Mouse (Mus musculus) intestine, embryonic 14.5 days (tissue): ENCODE measurements at regions not wholly inside any gene's neighbourhood (a gene's known extent, or its start where the extent isn't known, plus 50 kb on each side); places are given as distances from the start of the nearest gene placed in this dataset.

Experiments used
- ATAC-seq: fragments of 200-750 bp; cut with Nextera tagmentation; replicated peaks from 2 replicates; pipeline ENCODE4 v1.8.0; 2017; ENCODE audit warnings: low read depth, moderate number of reproducible peaks, moderate TSS enrichment, moderate library complexity; ENCODE audit not compliant: low FRiP score, low TSS enrichment
- DNase-seq: peaks from one replicate; pipeline ENCODE4 v3.0.0-alpha.2; 2018; ENCODE audit warnings: low spot score
- H3K27ac ChIP-seq: fragments of 300-500 bp; sonication (generic); 2 replicates; pipeline ENCODE4 v1.5.1; 2014; ENCODE audit warnings: low read depth, mild to moderate bottlenecking, control low read depth
- H3K27me3 ChIP-seq: fragments of 300-500 bp; sonication (generic); replicated peaks from 2 replicates; pipeline ENCODE4 v1.6.1; 2014; ENCODE audit warnings: low read length, control low read depth; ENCODE audit not compliant: control insufficient read depth, insufficient read depth
- H3K36me3 ChIP-seq: fragments of 300-500 bp; sonication (generic); 2 replicates; pipeline ENCODE4 v1.6.1; 2014; ENCODE audit warnings: low read length, control low read depth; ENCODE audit not compliant: control insufficient read depth, insufficient read depth
- H3K4me1 ChIP-seq: fragments of 300-500 bp; sonication (generic); replicated peaks from 2 replicates; pipeline ENCODE4 v1.6.1; 2014; ENCODE audit warnings: low read length, control low read depth, mixed read lengths; ENCODE audit not compliant: control insufficient read depth, insufficient read depth
- H3K4me2 ChIP-seq: fragments of 300-500 bp; sonication (generic); 2 replicates; pipeline ENCODE4 v1.6.1; 2014; ENCODE audit warnings: low read length
- H3K4me3 ChIP-seq: fragments of 300-500 bp; sonication (generic); 2 replicates; pipeline ENCODE4 v1.5.1; 2014; ENCODE audit warnings: low read depth, low read length, control low read depth, mixed read lengths
- H3K9ac ChIP-seq: fragments of 300-500 bp; sonication (generic); 2 replicates; pipeline ENCODE4 v1.6.1; 2014; ENCODE audit warnings: mild to moderate bottlenecking, low read length
- H3K9me3 ChIP-seq: fragments of 300-500 bp; sonication (generic); 2 replicates; pipeline ENCODE4 v1.6.1; 2016; ENCODE audit warnings: low read length, control low read depth; ENCODE audit not compliant: control insufficient read depth
- WGBS: fragments of 180-500 bp; shearing (Covaris S2); extraction: QIAGEN DNeasy Blood & Tissue Kit; methylation state at CpG from one replicate; pipeline ENCODE4 v1.1.7; 2014; 5-methylcytosine and 5-hydroxymethylcytosine counted together

DNA sequence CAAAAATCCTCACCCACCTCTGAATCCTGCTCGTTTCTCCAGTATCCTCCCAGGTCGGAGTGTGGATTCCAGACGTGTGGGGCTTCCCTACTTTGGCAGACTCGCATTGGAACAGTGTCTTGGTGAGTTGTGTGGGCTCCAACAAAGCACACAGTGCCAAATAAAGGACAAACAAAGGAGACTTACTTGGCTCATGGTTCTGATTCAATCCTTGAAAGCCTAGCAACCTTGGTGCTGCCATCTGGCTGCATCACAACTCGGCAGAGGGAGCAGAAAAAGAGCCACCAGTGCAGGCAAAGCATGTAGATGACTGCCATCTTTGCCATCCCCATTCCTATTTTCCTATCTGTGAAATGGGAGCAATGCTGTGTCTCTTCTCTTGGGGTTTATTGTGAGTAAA, 64.0 kb downstream of the Il9r start:
- Histone ChIP-seq H3K27me3 (no peaks in the 10 kb centered on the region), H3K27ac (no peak overlapping the region), H3K4me2 (no peak overlapping the region), H3K36me3 (no peaks in the 10 kb centered on the region), H3K9ac (no peak overlapping the region), H3K4me1 (peaks cover 10% of the 10 kb centered on the region), H3K9me3 (no peaks in the 10 kb centered on the region), H3K4me3 (no peak overlapping the region)
- DNase-seq: no peak
- 76% methylated on average over 5 of the region's 5 CpGs for WGBS
- no peak for ATAC-seq

DNA sequence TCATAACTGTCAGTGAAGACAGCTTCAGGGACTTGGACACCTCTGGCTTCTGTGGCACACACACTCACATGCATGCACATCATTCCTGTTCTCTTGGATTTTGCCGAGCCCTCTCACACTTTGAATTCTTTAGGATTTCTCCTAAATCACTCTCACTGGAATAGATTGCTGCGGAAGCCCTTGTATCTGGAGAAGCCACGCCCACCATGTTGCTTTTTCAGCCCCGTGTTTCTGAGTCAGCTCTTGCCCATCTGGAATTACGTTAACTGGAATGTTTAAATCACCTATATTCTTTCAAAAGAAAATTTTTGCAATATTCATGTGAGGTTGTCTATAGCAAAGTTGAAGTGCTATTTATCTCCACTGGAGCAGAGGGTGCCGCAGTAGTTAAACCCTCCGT, 66.1 kb downstream of the Il9r start:
- H3K4me1 ChIP-seq: peaks cover 10% of the 10 kb centered on the region
- no peak overlapping the region for H3K4me2 ChIP-seq
- no peaks in the 10 kb centered on the region for H3K36me3 ChIP-seq
- no peak overlapping the region for H3K9ac ChIP-seq
- no peaks in the 10 kb centered on the region for H3K9me3 ChIP-seq
- H3K27me3 ChIP-seq: no peaks in the 10 kb centered on the region
- DNase-seq (no peak), ATAC-seq (no peak)
- H3K27ac ChIP-seq: no peak overlapping the region
- 71% methylated on average over 7 of the region's 7 CpGs for WGBS
- H3K4me3 ChIP-seq: no peak overlapping the region

DNA sequence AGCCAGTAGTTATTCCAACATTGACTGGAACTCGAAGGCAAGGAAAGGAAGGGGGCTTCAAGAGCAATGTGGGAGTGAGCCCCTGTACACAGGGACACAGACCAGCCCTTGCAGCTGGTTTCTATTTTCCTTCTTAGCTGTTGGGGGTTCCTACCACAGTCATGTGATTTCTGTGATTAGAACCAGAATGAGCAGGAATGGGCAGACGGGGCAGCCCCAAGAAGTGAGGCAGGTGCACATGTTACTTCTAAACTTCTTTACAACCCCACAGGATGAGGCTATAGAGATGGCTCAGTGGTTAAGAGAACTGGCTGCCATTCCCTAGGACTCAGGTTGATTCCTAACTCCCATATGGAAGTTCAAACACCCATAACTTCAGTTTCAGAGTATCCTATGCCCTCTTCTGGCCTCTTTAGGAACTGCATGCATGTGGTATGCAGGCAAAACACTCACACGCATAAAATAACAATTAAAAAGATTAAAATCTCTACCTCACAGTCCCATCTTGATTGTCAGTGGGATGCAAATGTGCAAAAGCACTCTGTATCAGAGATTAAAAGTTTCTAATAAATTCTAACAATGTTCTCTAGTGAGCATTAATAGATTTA, 68.0 kb downstream of the Il9r start:
- 87% methylated on average over 3 of the region's 3 CpGs for WGBS
- Histone ChIP-seq H3K9me3 (no peaks in the 10 kb centered on the region), H3K9ac (no peak overlapping the region), H3K4me2 (no peak overlapping the region), H3K27me3 (no peaks in the 10 kb centered on the region), H3K4me1 (no peaks in the 10 kb centered on the region), H3K4me3 (no peak overlapping the region), H3K36me3 (no peaks in the 10 kb centered on the region), H3K27ac (no peak overlapping the region)
- ATAC-seq (no peak), DNase-seq (no peak)

DNA sequence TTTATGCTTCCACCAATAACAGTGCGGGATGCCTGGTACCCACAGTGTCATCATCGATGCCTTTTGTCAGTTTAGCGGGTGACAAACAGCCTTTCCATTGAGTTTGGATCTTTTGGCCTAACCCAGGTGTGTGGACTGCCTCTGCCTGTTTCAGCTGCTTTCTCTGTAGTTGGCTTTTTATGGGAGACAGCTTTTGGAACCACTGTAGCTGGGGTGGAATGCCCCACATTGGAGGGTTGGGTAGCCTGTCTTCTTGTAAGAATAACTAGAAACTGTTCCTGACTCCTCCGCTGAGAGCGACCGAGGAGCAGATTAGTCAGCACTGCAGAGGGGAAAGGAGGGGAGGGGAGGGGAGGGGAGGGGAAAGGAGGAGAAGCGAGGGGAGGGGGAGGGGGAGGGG, 71.5 kb downstream of the Il9r start:
- H3K9ac ChIP-seq: no peak overlapping the region
- DNase-seq (no peak), ATAC-seq (no peak)
- no peak overlapping the region for H3K27ac ChIP-seq
- H3K27me3 ChIP-seq: no peaks in the 10 kb centered on the region
- H3K4me1 ChIP-seq: no peaks in the 10 kb centered on the region
- H3K4me3 ChIP-seq: no peak overlapping the region
- no peaks in the 10 kb centered on the region for H3K9me3 ChIP-seq
- 65% methylated on average over 7 of the region's 7 CpGs for WGBS
- H3K36me3 ChIP-seq: no peaks in the 10 kb centered on the region
- H3K4me2 ChIP-seq: no peak overlapping the region

DNA sequence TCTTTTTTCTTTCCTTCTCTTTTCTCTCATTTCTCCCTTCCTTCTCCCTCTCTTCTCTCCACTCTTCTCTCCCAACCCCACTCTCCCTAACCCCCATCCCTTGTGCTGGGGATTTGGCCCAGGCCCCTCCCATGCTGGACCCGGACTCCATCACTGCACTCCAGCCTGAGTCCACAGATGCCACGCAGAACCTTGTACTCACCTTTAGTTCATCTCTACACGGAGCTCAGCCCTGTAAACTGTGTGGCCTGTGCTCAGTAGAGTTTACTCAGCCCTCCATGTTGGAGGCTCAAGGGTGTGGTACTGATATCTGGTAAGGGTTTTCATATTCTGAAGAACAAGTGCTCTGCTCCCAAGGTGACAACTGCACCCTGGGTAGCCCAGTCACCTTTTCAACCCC, 72.1 kb downstream of the Il9r start:
- DNase-seq (no peak), ATAC-seq (no peak)
- no peaks in the 10 kb centered on the region for H3K9me3 ChIP-seq
- no peaks in the 10 kb centered on the region for H3K36me3 ChIP-seq
- WGBS: 76% methylated on average over 3 of the region's 3 CpGs
- H3K4me3 ChIP-seq: no peak overlapping the region
- H3K4me2 ChIP-seq: no peak overlapping the region
- no peak overlapping the region for H3K9ac ChIP-seq
- H3K27ac ChIP-seq: no peak overlapping the region
- H3K27me3 ChIP-seq: no peaks in the 10 kb centered on the region
- H3K4me1 ChIP-seq: no peaks in the 10 kb centered on the region

DNA sequence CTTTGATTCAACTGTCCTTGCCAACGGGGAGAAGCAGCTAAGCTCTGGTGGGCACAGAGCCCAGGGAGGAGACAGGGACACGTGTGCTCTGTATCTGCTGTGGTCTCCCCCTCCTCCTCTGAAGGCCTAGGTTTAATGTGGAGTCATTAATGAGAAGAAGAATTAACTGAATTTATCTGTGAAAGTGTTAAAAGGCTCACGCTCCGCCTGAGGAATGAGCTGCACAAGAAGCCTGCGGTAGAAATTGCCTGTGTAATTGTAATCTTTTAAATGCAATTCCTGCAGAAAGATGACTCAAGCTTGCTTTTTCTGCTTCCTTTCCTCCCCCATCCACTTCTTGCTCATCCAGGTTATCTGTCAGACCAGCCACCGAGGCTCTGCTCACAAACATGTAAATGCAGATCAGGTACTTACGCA, 72.7 kb downstream of the Il9r start:
- no peak for DNase-seq
- H3K4me1 ChIP-seq: no peaks in the 10 kb centered on the region
- H3K9me3 ChIP-seq: no peaks in the 10 kb centered on the region
- ATAC-seq: no peak
- H3K27me3 ChIP-seq: no peaks in the 10 kb centered on the region
- H3K36me3 ChIP-seq: no peaks in the 10 kb centered on the region
- 62% methylated on average over 7 of the region's 7 CpGs for WGBS
- H3K4me3 ChIP-seq: no peak overlapping the region
- no peak overlapping the region for H3K9ac ChIP-seq
- no peak overlapping the region for H3K27ac ChIP-seq
- H3K4me2 ChIP-seq: no peak overlapping the region

DNA sequence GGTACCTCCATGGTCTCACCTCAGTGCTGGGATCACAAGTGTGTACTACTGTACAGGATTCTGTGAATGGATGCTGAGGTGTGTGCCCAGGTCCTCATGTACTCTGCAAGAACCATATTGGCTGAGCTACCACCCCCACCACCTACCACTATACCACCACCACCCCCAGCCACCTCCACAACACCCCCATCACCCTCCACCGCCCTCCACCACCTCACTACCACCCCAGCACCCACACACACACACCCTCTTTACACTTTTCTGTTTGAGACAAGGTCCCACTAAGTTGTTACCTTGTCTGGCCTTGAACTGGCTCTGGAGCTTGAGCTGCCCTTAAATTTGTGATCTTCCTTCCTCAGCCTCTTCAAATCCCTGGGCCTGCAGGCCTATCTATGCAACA, 73.3 kb downstream of the Il9r start:
- Histone ChIP-seq H3K4me3 (no peak overlapping the region), H3K9ac (no peak overlapping the region), H3K4me1 (no peaks in the 10 kb centered on the region), H3K9me3 (no peaks in the 10 kb centered on the region), H3K4me2 (no peak overlapping the region), H3K27me3 (no peaks in the 10 kb centered on the region), H3K27ac (no peak overlapping the region), H3K36me3 (no peaks in the 10 kb centered on the region)
- no peak for ATAC-seq
- WGBS: 67% methylated on average over 1 of the region's 1 CpGs
- DNase-seq: no peak

DNA sequence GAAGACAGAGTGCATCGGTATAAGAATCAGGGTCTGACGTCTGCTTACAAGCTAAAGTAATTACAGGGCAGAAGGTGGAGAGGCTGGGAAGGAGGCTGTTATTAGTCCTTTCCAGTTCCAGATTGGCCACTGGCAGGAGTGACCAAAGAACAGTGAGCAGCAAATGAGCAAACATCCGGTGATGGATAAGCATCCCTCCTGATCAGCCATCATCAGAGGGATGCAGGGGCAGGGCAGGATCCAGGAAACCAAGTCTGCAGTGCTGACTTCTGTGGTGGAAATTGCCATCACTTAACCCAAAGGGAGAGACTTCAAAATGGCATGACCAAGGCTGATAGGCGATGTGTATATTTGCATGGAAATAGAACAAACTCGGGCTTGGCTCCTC, 73.8 kb downstream of the Il9r start:
- Histone ChIP-seq H3K27me3 (no peaks in the 10 kb centered on the region), H3K4me2 (no peak overlapping the region), H3K36me3 (no peaks in the 10 kb centered on the region), H3K27ac (no peak overlapping the region), H3K4me3 (no peak overlapping the region), H3K9me3 (no peaks in the 10 kb centered on the region), H3K4me1 (no peaks in the 10 kb centered on the region), H3K9ac (no peak overlapping the region)
- no peak for ATAC-seq
- WGBS: 63% methylated on average over 5 of the region's 5 CpGs
- no peak for DNase-seq

DNA sequence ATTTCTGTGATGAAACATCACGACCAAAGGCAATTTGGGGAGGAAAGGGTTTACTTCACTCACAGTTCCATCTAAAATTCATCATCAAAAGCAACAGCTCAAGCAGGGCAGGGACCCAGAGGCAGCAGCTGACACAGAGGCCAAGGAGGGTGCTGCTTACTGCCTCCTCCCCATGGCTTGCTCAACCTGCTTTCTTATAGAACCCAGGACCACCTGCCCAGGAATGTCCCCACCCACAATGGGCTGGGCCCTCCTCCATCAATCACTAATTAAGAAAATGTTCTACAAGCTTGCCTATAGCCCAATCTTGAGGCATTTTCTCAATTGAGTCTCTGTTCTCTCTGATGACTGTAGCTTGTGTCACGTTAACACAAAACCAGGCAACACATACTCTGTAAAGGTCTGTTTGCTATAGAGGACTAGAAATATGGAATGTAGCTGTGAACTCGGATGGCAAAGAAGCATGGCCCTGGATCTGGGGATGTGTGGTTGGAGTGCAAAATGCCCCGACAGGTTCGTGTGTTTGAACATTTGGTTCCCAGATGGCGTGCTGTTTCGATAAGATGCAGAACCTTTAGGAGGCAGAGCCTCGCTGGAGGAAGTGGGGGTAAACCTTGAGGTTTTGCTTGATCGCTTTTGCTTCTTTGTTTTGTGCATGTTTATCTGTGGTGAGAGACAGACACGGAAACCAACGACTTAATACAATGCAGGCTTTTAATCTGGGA, 74.3 kb downstream of the Il9r start:
- H3K4me3 ChIP-seq: no peak overlapping the region
- no peaks in the 10 kb centered on the region for H3K36me3 ChIP-seq
- DNase-seq: no peak
- no peak overlapping the region for H3K4me2 ChIP-seq
- 52% methylated on average over 11 of the region's 11 CpGs for WGBS
- no peak for ATAC-seq
- H3K4me1 ChIP-seq: no peaks in the 10 kb centered on the region
- no peaks in the 10 kb centered on the region for H3K27me3 ChIP-seq
- H3K9me3 ChIP-seq: no peaks in the 10 kb centered on the region
- H3K27ac ChIP-seq: no peak overlapping the region
- no peak overlapping the region for H3K9ac ChIP-seq
